Mouse (Mus musculus) leukemia stem cell, adult 10-12 weeks (primary cell): Measurements from ENCODE around the gene Prkaa2. TPM values are rescaled to one million over a fixed set of nuclear protein-coding genes. Genes with fewer than 3 reads are reported as not detected.

Experiments used
- polyA plus RNA-seq: library from polyadenylated mRNA; stranded (reverse); fragments of >175 nt; gene quantifications from 2 replicates; pipeline ENCODE4 v1.2.3, GENCODE M21; 2012; ENCODE audit warnings: low replicate concordance

The Prkaa2 gene
- polyA plus RNA-seq = 0.02 TPM in 1 of 2 replicates, not detected in the other

DNA sequence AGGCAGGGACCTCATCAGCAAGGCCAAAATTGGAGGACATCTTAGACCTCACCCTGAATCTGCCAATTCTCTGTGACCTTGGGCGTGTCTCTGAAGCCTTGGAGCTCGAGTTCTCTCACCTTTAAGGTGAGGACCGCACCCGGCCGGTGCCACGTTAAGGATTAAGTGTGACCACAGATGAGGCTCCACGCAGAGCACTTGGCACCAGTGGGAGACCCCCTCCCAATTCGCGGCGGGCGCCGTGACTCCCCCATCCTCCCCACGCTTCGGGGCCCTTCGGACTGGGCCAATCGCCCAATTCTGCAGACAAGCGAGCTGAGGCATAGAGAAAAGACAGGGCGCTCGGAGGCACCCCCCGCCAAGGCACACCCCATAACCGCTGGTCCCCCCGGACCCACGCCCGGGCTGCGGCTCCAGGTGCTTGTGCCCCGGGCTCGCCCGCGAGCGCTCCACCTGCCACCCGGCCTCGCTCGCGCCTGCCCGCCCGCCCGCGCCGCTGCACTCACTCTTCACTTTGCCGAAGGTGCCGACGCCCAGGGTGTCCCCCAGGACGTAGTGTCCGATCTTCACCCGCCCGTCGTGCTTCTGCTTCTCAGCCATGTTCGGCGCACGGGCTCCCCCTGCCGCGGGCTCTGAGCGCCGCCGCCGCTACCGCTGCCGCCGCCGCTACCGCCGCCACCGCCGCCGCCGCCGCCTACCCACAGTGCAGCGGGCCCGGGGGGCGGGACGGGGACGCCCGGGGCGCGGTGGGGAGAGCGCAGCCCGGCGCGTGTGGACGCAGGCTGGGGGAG is at the start of gene Prkaa2:
TSS of gene Prkaa2 (minus strand) at position 692 of the 791 bp plus-strand sequence.

DNA sequence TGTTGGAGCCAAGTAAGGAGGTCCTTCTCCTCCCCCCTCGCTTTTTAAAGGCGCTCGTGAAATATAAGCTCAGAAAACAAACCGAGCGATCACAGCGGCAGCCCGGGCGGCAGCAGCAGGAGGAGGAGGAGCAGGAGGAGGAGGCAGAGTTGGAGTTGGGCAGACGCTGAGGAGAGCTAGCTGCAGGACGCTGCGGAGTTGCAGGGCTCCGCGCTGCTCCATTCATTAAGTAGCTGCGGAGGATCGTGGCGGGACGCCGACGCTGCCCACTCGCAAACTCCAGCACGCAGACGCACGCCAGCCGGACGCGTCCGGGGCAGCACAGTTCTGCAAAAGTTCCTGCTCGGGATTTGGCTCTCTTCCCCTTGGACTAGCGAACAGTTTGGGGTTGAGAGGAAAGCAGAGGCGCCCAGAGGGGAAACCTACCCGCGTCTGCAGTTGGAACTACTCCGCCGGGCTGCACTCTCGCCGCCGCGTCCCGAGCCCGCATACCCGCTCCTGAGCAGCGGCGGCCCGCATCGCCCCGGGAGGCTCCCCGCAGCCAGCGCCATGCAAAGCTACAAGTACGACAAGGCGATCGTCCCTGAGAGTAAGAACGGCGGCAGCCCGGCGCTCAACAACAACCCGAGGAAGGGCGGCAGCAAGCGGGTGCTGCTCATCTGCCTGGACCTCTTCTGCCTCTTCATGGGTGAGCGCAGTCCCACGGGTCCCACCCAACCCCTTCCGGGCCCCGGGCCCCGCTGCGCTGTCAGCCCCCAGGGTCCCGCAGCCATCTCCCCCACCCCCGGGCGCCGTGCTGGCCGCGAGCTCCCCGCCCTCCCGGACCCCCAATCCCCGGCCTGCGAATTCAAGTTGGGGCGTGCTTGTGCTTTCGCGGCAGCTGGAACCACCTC is 47.8 kb upstream of the Prkaa2 start, which contains the start of gene Plpp3:
TSS of gene Plpp3 (plus strand) at position 72 of the 893 bp plus-strand sequence.

Other genes with a start within 250 kb of the Prkaa2 start
- gene C8a, start 233.5 kb downstream of the Prkaa2 start, polyA plus RNA-seq = not detected in 2 replicates
- 0.10 TPM in 1 of 2 replicates, not detected in the other for gene Fyb2, start 196.4 kb downstream of the Prkaa2 start, polyA plus RNA-seq
- 3.4 and 4.6 TPM in 2 replicates for gene Plpp3, start 47.5 kb upstream of the Prkaa2 start, polyA plus RNA-seq